20 mouse cellular contexts compared by ENCODE assay signal in the genomic region with DNA sequence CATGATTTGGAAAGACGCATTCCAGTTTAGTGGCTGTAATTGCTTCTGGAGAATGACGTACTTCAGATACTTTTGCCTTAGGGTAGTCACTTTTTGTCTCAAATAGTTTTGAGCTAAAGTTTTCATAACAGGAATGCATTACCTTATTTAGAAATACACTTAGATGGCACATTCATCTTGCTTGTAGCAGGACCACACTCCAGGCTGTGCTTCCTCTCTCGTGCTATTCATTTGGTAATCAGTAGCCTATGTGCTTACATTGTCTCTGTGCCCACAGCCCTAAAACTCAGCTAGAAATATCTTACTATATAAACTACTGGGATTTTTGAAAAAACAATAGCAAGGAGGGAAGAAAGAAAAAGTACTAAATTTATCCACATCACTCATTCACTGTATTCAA. TPM values are rescaled to one million over a fixed set of nuclear protein-coding genes. Genes with fewer than 3 reads are reported as not detected.
DNase-seq lines count a peak whose midpoint lies in the region; ATAC-seq and TF ChIP-seq lines count a peak whose summit lies in the region.
"Had no signal": no experiment of that assay in that cellular context is flagged by ENCODE, and none has a peak within 500 bp of the region (broad histone marks: within the 10 kb centered on the region; RNA-seq: fewer than 3 reads in every experiment).

No protein-coding gene starts in this region.

- H3K9me3 ChIP-seq in stomach, embryonic 16.5 days (replicated peaks; ENCODE audit: control insufficient read depth, low read length), result no peaks in the 10 kb centered on the region
- no peaks in the 10 kb centered on the region for H3K9me3 ChIP-seq in stomach, postnatal 0 days (ENCODE audit: control insufficient read depth, low read length)
- H3K9me3 ChIP-seq: embryonic facial prominence, embryonic 10.5 days; embryonic facial prominence, embryonic 12.5 days; forebrain, embryonic 10.5 days; forebrain, embryonic 12.5 days had no signal

- no peaks in the 10 kb centered on the region for H3K4me1 ChIP-seq in stomach, embryonic 16.5 days (ENCODE audit: control insufficient read depth, insufficient read depth, low read length)
- no peaks in the 10 kb centered on the region for H3K4me1 ChIP-seq in stomach, postnatal 0 days (replicated peaks; ENCODE audit: control insufficient read depth, insufficient read depth)
- H3K4me1 ChIP-seq in cerebellum, adult 2 months (ENCODE audit: control insufficient read depth, insufficient read depth, low read length), result no peaks in the 10 kb centered on the region
- H3K4me1 ChIP-seq: embryonic facial prominence, embryonic 10.5 days; embryonic facial prominence, embryonic 12.5 days; forebrain, embryonic 10.5 days; forebrain, embryonic 12.5 days had no signal

- no peak overlapping the region for H3K9ac ChIP-seq in stomach, embryonic 16.5 days (ENCODE audit: low read length)
- no peak overlapping the region for H3K9ac ChIP-seq in stomach, postnatal 0 days (ENCODE audit: low read length)
- H3K9ac ChIP-seq: embryonic facial prominence, embryonic 12.5 days; forebrain, embryonic 12.5 days had no signal

- CTCF ChIA-PET in Patski (lab: Charles Lee), result interaction anchor here (1.0 kb wide), 2 partner anchors 28 to 42 kb away, joined by 3 read pairs; a partner anchor contains a TSS

- ATAC-seq in stomach, embryonic 16.5 days (ENCODE audit: insufficient read depth, low FRiP score), result peak; percentile 64; the same call in 1 of the 2 replicates
- ATAC-seq in stomach, postnatal 0 days (ENCODE audit: low FRiP score, low TSS enrichment), result no peak
- peak; percentile 54 for ATAC-seq in Patski
- ATAC-seq: forebrain, embryonic 14.5 days; forebrain, embryonic 16.5 days had no signal

- H3K36me3 ChIP-seq in stomach, embryonic 16.5 days (ENCODE audit: control insufficient read depth, insufficient read depth, low read length), result peaks cover 15% of the 10 kb centered on the region; the same call in 1 of the 2 replicates
- H3K36me3 ChIP-seq in stomach, postnatal 0 days (ENCODE audit: control insufficient read depth, insufficient read depth, low read length), result peaks cover 6% of the 10 kb centered on the region

- H3K4me3 ChIP-seq in stomach, embryonic 16.5 days (replicated peaks; ENCODE audit: low read length), result no peak overlapping the region
- no peak overlapping the region for H3K4me3 ChIP-seq in stomach, postnatal 0 days (ENCODE audit: low read depth, low read length)
- no peak overlapping the region for H3K4me3 ChIP-seq in cerebellum, adult 2 months (replicated peaks; ENCODE audit: insufficient read depth, low read depth, low read length)
- H3K4me3 ChIP-seq: embryonic facial prominence, embryonic 10.5 days; embryonic facial prominence, embryonic 12.5 days; erythroblast, embryonic 14.5 days; forebrain, embryonic 10.5 days; forebrain, embryonic 12.5 days had no signal

- no peak for DNase-seq in stomach, postnatal 0 days (ENCODE audit: low spot score)
- DNase-seq in Patski (ENCODE audit: low read depth, low spot score), result no peak
- DNase-seq in thymus, postnatal 10 days (ENCODE audit: low spot score in 2 of 2), result no peak
- no peak for DNase-seq in cerebellum, adult 2 months
- DNase-seq: adrenal gland, adult 2 months; adrenal gland, postnatal 10 days; adrenal gland, postnatal 25 days; cerebellum, adult 11 months; cerebellum, adult 18-20 months; cerebellum, adult 9-10 months; cerebellum, postnatal 10 days; cerebellum, postnatal 25 days had no signal

- 75% methylated on average over 3 of the region's 3 CpGs for WGBS in stomach, embryonic 16.5 days
- WGBS in stomach, postnatal 0 days, result 71% methylated on average over 3 of the region's 3 CpGs
- 87% methylated on average over 3 of the region's 3 CpGs for WGBS in cerebellum, adult 2 months

- no peak overlapping the region for H3K27ac ChIP-seq in stomach, embryonic 16.5 days (ENCODE audit: low read length)
- H3K27ac ChIP-seq in stomach, postnatal 0 days (replicated peaks), result no peak overlapping the region
- no peak overlapping the region for H3K27ac ChIP-seq in cerebellum, adult 2 months (ENCODE audit: insufficient read depth, low read length)
- H3K27ac ChIP-seq: embryonic facial prominence, embryonic 10.5 days; embryonic facial prominence, embryonic 12.5 days; forebrain, embryonic 10.5 days; forebrain, embryonic 12.5 days had no signal

- TF ChIP-seq EP300 in stomach, postnatal 0 days (optimal IDR thresholded peaks at IDR 0.05), result no peak

- no peak for TF ChIP-seq POLR2A in cerebellum, adult 2 months (IDR thresholded peaks at IDR 0.05; ENCODE audit: borderline replicate concordance, insufficient read depth, low read length)

- no peak overlapping the region for H3K4me2 ChIP-seq in stomach, embryonic 16.5 days (ENCODE audit: low read depth, low read length)
- no peak overlapping the region for H3K4me2 ChIP-seq in stomach, postnatal 0 days (replicated peaks; ENCODE audit: low read depth)
- H3K4me2 ChIP-seq: embryonic facial prominence, embryonic 12.5 days; forebrain, embryonic 12.5 days had no signal

- in situ Hi-C loops in Patski (cut with MboI; ENCODE audit: low pct_unique_long_range_greater_than_20kb), result no loop called here

- POLR2A ChIA-PET in Patski (lab: Charles Lee), result no interaction called here

- no peaks in the 10 kb centered on the region for H3K27me3 ChIP-seq in stomach, embryonic 16.5 days (ENCODE audit: control insufficient read depth, insufficient read depth, low read length)
- H3K27me3 ChIP-seq in stomach, postnatal 0 days (ENCODE audit: control insufficient read depth, insufficient read depth, low read length), result no peaks in the 10 kb centered on the region
- no peaks in the 10 kb centered on the region for H3K27me3 ChIP-seq in Patski
- no peaks in the 10 kb centered on the region for H3K27me3 ChIP-seq in cerebellum, adult 2 months (ENCODE audit: control insufficient read depth, insufficient read depth, low read length)
- H3K27me3 ChIP-seq: embryonic facial prominence, embryonic 12.5 days; forebrain, embryonic 12.5 days had no signal

- no peak for TF ChIP-seq CTCF in stomach, postnatal 0 days (IDR thresholded peaks at IDR 0.05; ENCODE audit: low read depth)
- no peak for TF ChIP-seq CTCF in Patski (IDR thresholded peaks at IDR 0.05)
- TF ChIP-seq CTCF in cerebellum, adult 2 months (IDR thresholded peaks at IDR 0.05; ENCODE audit: borderline replicate concordance, insufficient read depth, low read depth, low read length), result no peak

RNA-seq across cellular contexts. Expression of a gene that starts 28.0 kb away (rescaled TPM):
- polyA plus RNA-seq in stomach, embryonic 16.5 days (2015; fragmentation: Nextera tagmentation; extraction: Ambion mirVana), result 39.8 and 46.9 TPM in 2 replicates
- polyA plus RNA-seq in stomach, postnatal 0 days (2015; fragmentation: Nextera tagmentation; extraction: Ambion mirVana), result 25.8 and 26.4 TPM in 2 replicates
- polyA plus RNA-seq in Patski (2021), result 17.4 TPM
- 10.7 and 11.3 TPM in 2 replicates for polyA plus RNA-seq in cerebellum, adult 2 months (2012; rRNA removed)

RNA-seq across cellular contexts. Expression of a gene that starts 39.2 kb away (rescaled TPM):
- polyA plus RNA-seq in stomach, embryonic 16.5 days (2015; fragmentation: Nextera tagmentation; extraction: Ambion mirVana), result 107 and 115 TPM in 2 replicates
- 120 and 123 TPM in 2 replicates for polyA plus RNA-seq in stomach, postnatal 0 days (2015; fragmentation: Nextera tagmentation; extraction: Ambion mirVana)
- 118 TPM for polyA plus RNA-seq in Patski (2021)
- polyA plus RNA-seq in cerebellum, adult 2 months (2012; rRNA removed), result 249 and 256 TPM in 2 replicates

RNA-seq across cellular contexts. Expression of a gene that starts 47.8 kb away (rescaled TPM):
- 22.0 and 22.1 TPM in 2 replicates for polyA plus RNA-seq in stomach, embryonic 16.5 days (2015; fragmentation: Nextera tagmentation; extraction: Ambion mirVana)
- polyA plus RNA-seq in stomach, postnatal 0 days (2015; fragmentation: Nextera tagmentation; extraction: Ambion mirVana), result 23.6 and 24.5 TPM in 2 replicates
- polyA plus RNA-seq in Patski (2021), result 25.8 TPM
- 40.4 and 41.3 TPM in 2 replicates for polyA plus RNA-seq in cerebellum, adult 2 months (2012; rRNA removed)
